Mouse (Mus musculus): ENCODE measurements around the gene Alg9. TPM values are rescaled to one million over a fixed set of nuclear protein-coding genes. Genes with fewer than 3 reads are reported as not detected.
A peak's percentile ranks its signal among the peaks of the same experiment; 100 is the strongest.

Alg9 gene
- polyA plus RNA-seq, 1 experiment from 2014 or later: 44.2 TPM

DNA sequence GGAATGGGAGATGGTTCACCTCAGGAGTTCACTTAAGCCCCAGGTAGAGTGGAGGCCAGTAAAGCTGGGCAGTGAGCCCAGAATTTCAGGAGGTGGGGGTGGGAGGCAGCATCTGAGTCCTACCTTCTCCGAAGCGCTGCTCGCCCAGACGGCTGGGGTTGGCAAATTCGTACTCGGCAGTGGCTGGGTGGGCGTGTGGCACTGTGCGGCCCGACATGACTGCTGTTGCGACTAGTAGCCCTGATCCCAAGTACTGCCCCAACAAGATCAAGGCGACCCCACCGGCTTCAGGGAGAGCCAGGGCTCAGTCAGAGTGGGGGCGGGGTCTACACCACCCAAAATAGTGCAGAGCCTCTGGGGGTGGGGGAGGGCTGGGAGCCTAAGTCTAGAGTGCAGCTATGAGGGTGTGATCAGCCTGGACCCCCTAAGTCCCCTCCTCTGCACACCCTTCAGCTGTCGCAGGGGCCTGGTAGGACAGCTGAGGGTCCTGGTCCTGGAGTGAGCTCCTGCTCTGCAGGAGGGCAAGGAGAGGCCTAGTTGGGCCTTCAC, 22.7 kb upstream of the Alg9 start, which contains the start of gene Hspb2:
TSS of gene Hspb2 (minus strand) at position 301 of the 549 bp plus-strand sequence.
- H3K4me1 ChIP-seq (ENCODE audit: control insufficient read depth, insufficient read depth, low read length): no peaks in the 10 kb centered on the region
- no peaks in the 10 kb centered on the region for H3K36me3 ChIP-seq (ENCODE audit: control insufficient read depth, insufficient read depth, low read length)
- H3K27ac ChIP-seq (ENCODE audit: low read depth, low read length): 0 out of 2 replicates have a peak within 1 kb of the TSS, but pooled peaks have one; percentile 30
- peak; percentile 25; the same call in 1 of the 2 replicates for ATAC-seq (ENCODE audit: low FRiP score, low TSS enrichment)
- no peak within 1 kb of the TSS for H3K9ac ChIP-seq (ENCODE audit: low read depth, low read length)
- no peaks in the 10 kb centered on the region for H3K9me3 ChIP-seq (ENCODE audit: control insufficient read depth, low read length)
- no peak within 1 kb of the TSS for H3K4me3 ChIP-seq (ENCODE audit: low read length)
- H3K27me3 ChIP-seq (ENCODE audit: control insufficient read depth, insufficient read depth, low read length): 0 out of 2 replicates have a peak, but pooled peaks cover 5% of the 10 kb centered on the region
- no peak within 1 kb of the TSS for H3K4me2 ChIP-seq (replicated peaks; ENCODE audit: low read depth, low read length)
- WGBS: 70% methylated on average over 14 of the region's 14 CpGs

DNA sequence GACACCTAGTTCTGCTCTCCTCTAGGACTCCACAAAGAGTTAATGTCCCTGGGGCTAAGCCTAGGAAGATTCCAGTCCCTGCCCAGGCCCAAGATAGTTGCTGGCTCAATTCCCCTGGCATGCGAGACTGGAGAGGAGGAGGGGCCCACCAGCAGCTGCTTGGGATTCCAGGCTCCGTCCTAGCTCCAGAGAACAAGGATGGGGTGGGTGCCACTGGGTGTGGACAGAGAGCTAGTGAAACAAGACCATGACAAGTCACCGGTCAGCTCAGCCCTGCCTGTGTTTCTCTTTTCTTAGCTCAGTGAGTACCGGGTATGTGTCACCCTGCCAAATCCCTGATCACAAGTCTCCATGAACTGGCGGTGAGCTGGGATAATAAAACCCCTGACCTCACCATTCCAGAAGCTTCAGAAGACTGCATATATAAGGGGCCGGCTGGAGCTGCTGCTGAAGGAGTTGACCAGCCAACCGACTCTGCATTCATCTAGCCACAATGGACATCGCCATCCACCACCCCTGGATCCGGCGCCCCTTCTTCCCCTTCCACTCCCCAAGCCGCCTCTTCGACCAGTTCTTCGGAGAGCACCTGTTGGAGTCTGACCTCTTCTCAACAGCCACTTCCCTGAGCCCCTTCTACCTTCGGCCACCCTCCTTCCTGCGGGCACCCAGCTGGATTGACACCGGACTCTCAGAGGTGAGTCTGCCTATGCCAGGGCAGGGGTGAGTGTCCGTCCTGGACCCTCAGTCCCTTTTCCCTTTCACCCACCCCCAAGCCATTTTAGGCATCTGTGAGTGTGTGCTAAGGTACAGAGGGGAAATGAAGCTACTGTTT, 21.8 kb upstream of the Alg9 start:
- H3K9me3 ChIP-seq (ENCODE audit: control insufficient read depth, low read length): no peaks in the 10 kb centered on the region
- H3K27ac ChIP-seq (ENCODE audit: low read depth, low read length): 0 out of 2 replicates have a peak overlapping the region, but pooled peaks have one; percentile 30
- no peak overlapping the region for H3K4me3 ChIP-seq (ENCODE audit: low read length)
- H3K36me3 ChIP-seq (ENCODE audit: control insufficient read depth, insufficient read depth, low read length): no peaks in the 10 kb centered on the region
- H3K9ac ChIP-seq (ENCODE audit: low read depth, low read length): no peak overlapping the region
- 0 out of 2 replicates have a peak, but pooled peaks cover 3% of the 10 kb centered on the region for H3K27me3 ChIP-seq (ENCODE audit: control insufficient read depth, insufficient read depth, low read length)
- no peaks in the 10 kb centered on the region for H3K4me1 ChIP-seq (ENCODE audit: control insufficient read depth, insufficient read depth, low read length)
- no peak overlapping the region for H3K4me2 ChIP-seq (replicated peaks; ENCODE audit: low read depth, low read length)
- peak; percentile 67 for ATAC-seq (ENCODE audit: low FRiP score, low TSS enrichment)
- 60% methylated on average over 17 of the region's 17 CpGs for WGBS

DNA sequence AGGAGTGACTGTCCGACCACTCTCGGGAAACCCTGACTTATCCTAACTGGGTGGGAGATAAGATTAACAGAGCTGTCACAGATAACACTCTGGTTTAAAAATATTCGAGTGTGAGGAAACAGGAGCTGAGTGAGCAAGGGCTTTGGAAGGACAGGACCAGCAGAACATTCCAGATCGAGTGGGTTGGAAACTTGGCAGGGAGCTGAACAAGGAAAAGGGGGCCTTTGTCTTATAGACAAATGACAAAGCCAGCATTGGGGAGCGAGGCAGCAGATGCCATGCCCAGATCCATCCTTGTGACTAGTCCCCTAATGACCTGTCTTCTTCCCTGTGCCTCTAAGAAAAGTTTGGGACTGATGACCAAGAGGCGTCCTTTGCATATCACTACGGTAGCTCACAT, 20.9 kb upstream of the Alg9 start:
- 68% methylated on average over 7 of the region's 7 CpGs for WGBS
- Histone ChIP-seq H3K9ac (ENCODE audit: low read depth, low read length) (no peak overlapping the region), H3K4me3 (ENCODE audit: low read length) (no peak overlapping the region), H3K27me3 (ENCODE audit: control insufficient read depth, insufficient read depth, low read length) (no peaks in the 10 kb centered on the region), H3K27ac (ENCODE audit: low read depth, low read length) (no peak overlapping the region), H3K4me1 (ENCODE audit: control insufficient read depth, insufficient read depth, low read length) (no peaks in the 10 kb centered on the region), H3K4me2 (replicated peaks; ENCODE audit: low read depth, low read length) (no peak overlapping the region), H3K36me3 (ENCODE audit: control insufficient read depth, insufficient read depth, low read length) (no peaks in the 10 kb centered on the region), H3K9me3 (ENCODE audit: control insufficient read depth, low read length) (no peaks in the 10 kb centered on the region)
- ATAC-seq (ENCODE audit: low FRiP score, low TSS enrichment): no peak

DNA sequence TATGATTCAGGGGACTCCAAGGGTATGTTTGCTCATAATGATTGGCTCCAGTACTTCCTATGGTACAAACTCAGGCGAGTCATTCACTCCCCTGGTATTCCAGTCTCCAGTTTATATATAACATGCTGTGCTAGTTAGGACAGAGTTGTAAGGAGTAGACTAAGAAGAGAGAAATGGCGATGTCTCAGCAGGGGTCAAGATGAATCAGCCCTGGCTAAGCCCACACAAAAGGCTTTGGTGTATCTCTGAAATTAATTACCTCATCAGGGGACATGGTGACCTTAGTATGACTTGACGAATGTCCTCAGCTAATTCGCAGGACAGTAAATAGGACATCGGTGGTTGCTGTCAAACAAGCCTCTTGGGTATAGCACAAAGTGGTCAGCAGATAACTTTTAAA, 18.1 kb upstream of the Alg9 start:
- Histone ChIP-seq H3K36me3 (ENCODE audit: control insufficient read depth, insufficient read depth, low read length) (no peaks in the 10 kb centered on the region), H3K27ac (ENCODE audit: low read depth, low read length) (no peak overlapping the region), H3K27me3 (ENCODE audit: control insufficient read depth, insufficient read depth, low read length) (no peaks in the 10 kb centered on the region), H3K4me2 (replicated peaks; ENCODE audit: low read depth, low read length) (no peak overlapping the region), H3K9me3 (ENCODE audit: control insufficient read depth, low read length) (no peaks in the 10 kb centered on the region), H3K9ac (ENCODE audit: low read depth, low read length) (no peak overlapping the region), H3K4me1 (ENCODE audit: control insufficient read depth, insufficient read depth, low read length) (no peaks in the 10 kb centered on the region), H3K4me3 (ENCODE audit: low read length) (no peak overlapping the region)
- no peak for ATAC-seq (ENCODE audit: low FRiP score, low TSS enrichment)
- WGBS: 61% methylated on average over 5 of the region's 5 CpGs

GRCm38 (mm10) chr9:50761520-50762243, 13.1 kb upstream of the Alg9 start:
- 63% methylated on average over 6 of the region's 6 CpGs for WGBS
- no peak overlapping the region for H3K4me2 ChIP-seq (replicated peaks; ENCODE audit: low read depth, low read length)
- H3K4me1 ChIP-seq (ENCODE audit: control insufficient read depth, insufficient read depth, low read length): no peaks in the 10 kb centered on the region
- ATAC-seq (ENCODE audit: low FRiP score, low TSS enrichment): no peak
- no peaks in the 10 kb centered on the region for H3K36me3 ChIP-seq (ENCODE audit: control insufficient read depth, insufficient read depth, low read length)
- no peaks in the 10 kb centered on the region for H3K27me3 ChIP-seq (ENCODE audit: control insufficient read depth, insufficient read depth, low read length)
- no peak overlapping the region for H3K27ac ChIP-seq (ENCODE audit: low read depth, low read length)
- no peak overlapping the region for H3K9ac ChIP-seq (ENCODE audit: low read depth, low read length)
- no peaks in the 10 kb centered on the region for H3K9me3 ChIP-seq (ENCODE audit: control insufficient read depth, low read length)
- no peak overlapping the region for H3K4me3 ChIP-seq (ENCODE audit: low read length)

DNA sequence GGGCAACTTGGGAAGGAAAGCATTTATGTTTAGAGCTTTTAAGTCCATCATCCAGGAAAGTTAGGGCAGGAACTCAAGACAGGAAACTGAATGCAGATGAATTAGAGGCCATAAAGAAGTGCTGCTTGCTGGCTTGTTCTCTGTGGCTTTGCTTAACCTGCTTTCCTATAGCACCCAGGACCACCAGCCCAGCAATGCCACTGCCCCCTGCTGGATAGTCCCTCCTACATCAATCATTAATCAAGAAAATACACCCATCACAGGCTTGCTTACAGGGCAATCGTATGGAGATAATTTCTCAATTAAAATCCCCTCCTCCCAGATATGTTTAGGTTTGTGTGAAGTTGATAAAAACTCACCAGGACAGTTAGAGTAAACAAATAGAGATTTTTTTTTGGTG, 11.5 kb upstream of the Alg9 start:
- no peaks in the 10 kb centered on the region for H3K36me3 ChIP-seq (ENCODE audit: control insufficient read depth, insufficient read depth, low read length)
- 72% methylated on average over 1 of the region's 1 CpGs for WGBS
- no peak overlapping the region for H3K27ac ChIP-seq (ENCODE audit: low read depth, low read length)
- ATAC-seq (ENCODE audit: low FRiP score, low TSS enrichment): no peak
- H3K9me3 ChIP-seq (ENCODE audit: control insufficient read depth, low read length): no peaks in the 10 kb centered on the region
- no peak overlapping the region for H3K4me3 ChIP-seq (ENCODE audit: low read length)
- no peak overlapping the region for H3K9ac ChIP-seq (ENCODE audit: low read depth, low read length)
- H3K27me3 ChIP-seq (ENCODE audit: control insufficient read depth, insufficient read depth, low read length): no peaks in the 10 kb centered on the region
- H3K4me1 ChIP-seq (ENCODE audit: control insufficient read depth, insufficient read depth, low read length): 0 out of 2 replicates have a peak, but pooled peaks cover 3% of the 10 kb centered on the region
- H3K4me2 ChIP-seq (replicated peaks; ENCODE audit: low read depth, low read length): no peak overlapping the region

- Histone ChIP-seq H3K4me2 (replicated peaks; ENCODE audit: low read depth, low read length) (peak overlapping the region; percentile 88), H3K9ac (ENCODE audit: low read depth, low read length) (peak overlapping the region; percentile 61), H3K9me3 (ENCODE audit: control insufficient read depth, low read length) (no peaks in the 10 kb centered on the region), H3K36me3 (ENCODE audit: control insufficient read depth, insufficient read depth, low read length) (peaks cover 8% of the 10 kb centered on the region), H3K27ac (ENCODE audit: low read depth, low read length) (no peak overlapping the region), H3K27me3 (ENCODE audit: control insufficient read depth, insufficient read depth, low read length) (no peaks in the 10 kb centered on the region), H3K4me1 (ENCODE audit: control insufficient read depth, insufficient read depth, low read length) (0 out of 2 replicates have a peak, but pooled peaks cover 7% of the 10 kb centered on the region), H3K4me3 (ENCODE audit: low read length) (peak overlapping the region; percentile 59)
- WGBS: 8% methylated on average over 17 of the region's 17 CpGs
- peak; percentile 62 for ATAC-seq (ENCODE audit: low FRiP score, low TSS enrichment)
Measured at GRCm38 (mm10) chr9:50767531-50768106, 7.2 kb upstream of the Alg9 start.

GRCm38 (mm10) chr9:50768107-50769002, 6.5 kb upstream of the Alg9 start, which contains the start of gene Fdxacb1:
Fdxacb1 (plus strand) TSS chr9:50768236.
- peak within 1 kb of the TSS; percentile 77 for H3K27ac ChIP-seq (ENCODE audit: low read depth, low read length)
- H3K36me3 ChIP-seq (ENCODE audit: control insufficient read depth, insufficient read depth, low read length): peaks cover 8% of the 10 kb centered on the region
- H3K4me1 ChIP-seq (ENCODE audit: control insufficient read depth, insufficient read depth, low read length): 0 out of 2 replicates have a peak, but pooled peaks cover 7% of the 10 kb centered on the region
- WGBS: 4% methylated on average over 58 of the region's 59 CpGs
- H3K27me3 ChIP-seq (ENCODE audit: control insufficient read depth, insufficient read depth, low read length): no peaks in the 10 kb centered on the region
- H3K4me3 ChIP-seq (ENCODE audit: low read length): peak within 1 kb of the TSS; percentile 59
- H3K9ac ChIP-seq (ENCODE audit: low read depth, low read length): peak within 1 kb of the TSS; percentile 61
- no peaks in the 10 kb centered on the region for H3K9me3 ChIP-seq (ENCODE audit: control insufficient read depth, low read length)
- ATAC-seq (ENCODE audit: low FRiP score, low TSS enrichment): peak; percentile 98
- peak within 1 kb of the TSS; percentile 88 for H3K4me2 ChIP-seq (replicated peaks; ENCODE audit: low read depth, low read length)

All from kidney, embryonic 14.5 days (tissue).